Mouse (Mus musculus) midbrain, embryonic 14.5 days (tissue): ENCODE measurements at regions not wholly inside any gene's neighbourhood (a gene's known extent, or its start where the extent isn't known, plus 50 kb on each side); places are given as distances from the start of the nearest gene placed in this dataset.
A peak's percentile ranks its signal among the peaks of the same experiment; 100 is the strongest.

ENCODE experiments used
- ATAC-seq: fragments of 200-750 bp; cut with Nextera tagmentation; 2 replicates; pipeline ENCODE4 v1.8.0; 2017; ENCODE audit warnings: moderate number of reproducible peaks, moderate library complexity; ENCODE audit not compliant: low FRiP score, low TSS enrichment
- DNase-seq: peaks from one replicate; pipeline ENCODE4 v3.0.0-alpha.2; 2015
- H3K27ac ChIP-seq: fragments of 300-500 bp; sonication (generic); replicated peaks from 2 replicates; pipeline ENCODE4 v1.5.1; 2014; ENCODE audit warnings: mild to moderate bottlenecking, low read depth, low read length, moderate library complexity
- H3K27me3 ChIP-seq: fragments of 300-500 bp; sonication (generic); 2 replicates; pipeline ENCODE4 v1.6.1; 2014; ENCODE audit warnings: low read length, control low read depth, mixed read lengths; ENCODE audit not compliant: control insufficient read depth, insufficient read depth
- H3K36me3 ChIP-seq: fragments of 300-500 bp; sonication (generic); 2 replicates; pipeline ENCODE4 v1.6.1; 2014; ENCODE audit warnings: low read length, control low read depth; ENCODE audit not compliant: control insufficient read depth, insufficient read depth
- H3K4me1 ChIP-seq: fragments of 300-500 bp; sonication (generic); 2 replicates; pipeline ENCODE4 v1.6.1; 2014; ENCODE audit warnings: mild to moderate bottlenecking, antibody characterized with exemption, low read length, control low read depth; ENCODE audit not compliant: control insufficient read depth, insufficient read depth
- H3K4me2 ChIP-seq: fragments of 300-500 bp; sonication (generic); 2 replicates; pipeline ENCODE4 v1.6.1; 2014; ENCODE audit warnings: mild to moderate bottlenecking, low read length, moderate library complexity
- H3K4me3 ChIP-seq: fragments of 300-500 bp; sonication (generic); replicated peaks from 2 replicates; pipeline ENCODE4 v1.5.1; 2014; ENCODE audit warnings: low read depth, low read length
- H3K9ac ChIP-seq: fragments of 300-500 bp; sonication (generic); replicated peaks from 2 replicates; pipeline ENCODE4 v1.6.1; 2014; ENCODE audit warnings: mild to moderate bottlenecking, low read length, moderate library complexity
- H3K9me3 ChIP-seq: fragments of 300-500 bp; sonication (generic); 2 replicates; pipeline ENCODE4 v1.6.1; 2016; ENCODE audit warnings: low read length, control low read depth, mixed read lengths; ENCODE audit not compliant: control insufficient read depth
- WGBS: fragments of 180-500 bp; shearing (Covaris S2); extraction: QIAGEN DNeasy Blood & Tissue Kit; methylation state at CpG from one replicate; pipeline ENCODE4 v1.1.7; 2014; 5-methylcytosine and 5-hydroxymethylcytosine counted together

DNA sequence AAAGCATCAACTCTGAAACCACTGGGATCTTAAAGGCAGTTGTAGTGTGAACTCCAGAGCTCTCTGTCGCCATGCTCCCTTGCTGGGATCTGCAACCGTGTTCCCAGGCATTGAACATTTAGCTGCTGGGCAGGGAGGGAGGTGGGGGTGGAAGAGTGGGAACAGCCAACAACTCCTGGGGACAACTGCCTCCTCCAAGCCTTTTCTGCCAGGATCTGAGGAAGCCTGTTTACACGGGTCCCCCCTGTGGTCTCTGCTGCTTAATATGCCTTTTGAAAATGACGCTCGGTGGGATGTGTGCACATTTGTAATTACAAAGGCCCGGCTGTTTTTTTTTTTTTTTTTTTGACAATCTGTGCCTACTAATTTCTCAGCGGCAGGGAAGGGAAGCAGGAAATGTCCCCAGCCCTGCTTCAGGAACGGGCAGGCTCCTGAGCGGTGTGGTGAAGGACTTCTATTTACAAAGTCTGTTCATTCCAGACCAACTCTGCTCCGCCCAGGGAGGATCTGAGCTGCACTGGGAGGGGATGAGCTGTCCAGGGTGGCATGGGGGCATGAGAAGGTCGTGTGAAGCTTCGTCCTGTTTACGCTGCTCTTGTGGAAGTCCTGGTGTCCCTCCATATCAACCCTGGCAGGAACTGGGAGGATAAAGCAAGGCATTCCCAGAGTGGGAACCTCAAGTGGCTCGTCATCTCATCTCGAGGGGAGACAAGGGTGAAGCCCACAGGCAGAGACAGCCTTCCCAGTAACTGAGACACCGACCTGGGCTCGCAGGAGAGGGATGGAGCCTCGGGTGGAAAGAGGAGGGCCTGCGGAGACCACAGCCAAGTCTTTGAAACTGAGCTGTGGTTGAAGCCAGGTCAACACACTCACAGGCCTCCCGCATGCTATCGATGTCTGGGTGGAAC, 465.0 kb upstream of the Zmiz1 start:
- WGBS: 32% methylated on average over 21 of the region's 21 CpGs
- Histone ChIP-seq H3K27me3 (no peaks in the 10 kb centered on the region), H3K36me3 (no peaks in the 10 kb centered on the region), H3K4me1 (peaks cover 49% of the 10 kb centered on the region), H3K4me3 (no peak overlapping the region), H3K9me3 (0 out of 2 replicates have a peak, but pooled peaks cover 3% of the 10 kb centered on the region), H3K9ac (no peak overlapping the region), H3K4me2 (peak overlapping the region; percentile 27; the same call in 1 of the 2 replicates), H3K27ac (peak overlapping the region; percentile 74)
- DNase-seq: peak; percentile 79
- ATAC-seq: peak; percentile 44; the same call in 1 of the 2 replicates

DNA sequence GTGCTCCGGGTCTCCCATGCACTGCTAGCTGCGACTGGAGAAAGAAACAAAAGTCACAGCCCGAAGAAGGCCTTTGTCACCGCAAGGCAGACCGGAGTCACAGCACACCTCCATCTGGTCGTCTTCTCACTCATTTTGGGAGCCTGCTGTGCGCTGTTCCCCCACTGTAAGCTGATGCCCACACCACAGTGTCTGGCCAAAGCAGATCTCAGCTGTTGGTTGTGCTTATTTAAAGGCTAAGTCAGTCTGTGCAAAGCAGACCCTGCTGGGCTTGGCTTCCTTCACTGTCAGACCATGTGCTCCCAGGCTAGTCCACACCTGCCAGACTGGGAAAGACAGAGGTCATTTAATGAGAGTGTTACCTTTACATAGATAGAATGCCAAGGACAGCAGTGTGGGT, 463.8 kb upstream of the Zmiz1 start:
- Histone ChIP-seq H3K4me3 (no peak overlapping the region), H3K4me2 (no peak overlapping the region), H3K4me1 (peaks cover 49% of the 10 kb centered on the region), H3K9ac (no peak overlapping the region), H3K27ac (peak overlapping the region; percentile 74; the same call in 1 of the 2 replicates), H3K27me3 (no peaks in the 10 kb centered on the region), H3K9me3 (0 out of 2 replicates have a peak, but pooled peaks cover 3% of the 10 kb centered on the region), H3K36me3 (no peaks in the 10 kb centered on the region)
- ATAC-seq (no peak), DNase-seq (no peak)
- WGBS: 56% methylated on average over 7 of the region's 7 CpGs

DNA sequence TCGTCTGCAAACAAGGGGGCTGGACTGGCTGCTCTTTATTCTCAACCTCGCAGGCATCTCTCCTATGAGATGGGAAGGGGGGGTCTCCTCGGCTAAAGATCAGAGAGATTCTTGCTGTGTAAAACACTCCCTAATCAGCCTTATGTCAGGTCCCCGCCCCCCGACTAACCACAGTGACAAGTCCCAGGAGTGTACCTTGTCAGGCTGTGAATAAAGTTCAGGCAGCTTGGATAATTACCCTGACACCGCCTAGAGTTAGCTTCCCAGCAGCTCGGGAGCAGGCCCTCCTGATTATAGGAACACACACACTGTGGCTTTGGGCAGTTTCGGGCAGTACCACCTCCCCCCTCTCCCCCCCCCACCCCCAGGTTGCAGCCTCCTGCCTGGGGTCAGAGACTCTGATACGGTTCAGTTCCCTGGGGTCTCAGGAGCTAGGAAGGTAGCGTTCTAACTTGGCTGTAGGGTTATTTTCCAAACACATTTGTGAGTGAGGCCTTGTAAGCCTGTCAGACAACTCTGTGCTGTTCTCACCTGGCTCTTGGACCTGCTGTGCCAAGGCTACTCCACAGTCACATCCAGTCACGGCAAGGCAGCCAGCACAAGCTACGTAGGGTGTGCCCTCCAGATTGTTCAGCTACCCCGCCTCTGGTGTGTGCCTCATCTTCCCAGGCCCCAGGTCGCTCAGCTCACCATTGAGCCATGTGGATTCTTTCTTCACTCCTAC, 461.0 kb upstream of the Zmiz1 start:
- peak overlapping the region; percentile 63 for H3K27ac ChIP-seq
- H3K4me3 ChIP-seq: no peak overlapping the region
- ATAC-seq: peak; percentile 70
- 12% methylated on average over 14 of the region's 14 CpGs for WGBS
- H3K4me1 ChIP-seq: peaks cover 47% of the 10 kb centered on the region
- H3K9me3 ChIP-seq: no peaks in the 10 kb centered on the region
- peak; percentile 74 for DNase-seq
- H3K9ac ChIP-seq: no peak overlapping the region
- no peaks in the 10 kb centered on the region for H3K27me3 ChIP-seq
- no peaks in the 10 kb centered on the region for H3K36me3 ChIP-seq
- H3K4me2 ChIP-seq: no peak overlapping the region

DNA sequence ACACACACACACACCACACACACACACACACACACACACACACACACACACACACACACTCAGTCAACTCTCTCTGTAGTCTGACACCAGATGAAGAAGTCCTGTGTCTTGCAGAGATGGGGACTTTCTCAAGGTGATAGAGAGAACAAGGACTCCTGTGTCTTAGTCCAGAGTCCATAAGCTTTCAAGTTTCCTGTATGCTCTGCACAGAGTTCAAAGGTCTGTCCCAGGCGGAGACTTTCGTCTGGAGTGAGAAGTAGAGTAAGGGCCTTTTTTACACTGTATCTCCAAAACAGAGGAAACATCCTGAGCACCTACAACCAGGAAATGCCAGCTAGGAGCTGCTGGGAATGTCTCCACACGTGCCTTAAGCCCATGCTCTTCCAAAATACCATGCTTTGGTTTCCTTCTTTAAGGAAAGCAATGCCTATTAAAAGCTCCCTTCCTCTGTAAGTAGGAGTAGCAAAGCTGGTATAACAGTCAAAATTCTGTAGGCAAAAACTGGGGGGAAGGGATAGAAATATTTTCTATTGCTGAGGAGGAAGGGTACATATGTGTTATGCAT, 459.9 kb upstream of the Zmiz1 start:
- H3K9ac ChIP-seq: no peak overlapping the region
- peaks cover 36% of the 10 kb centered on the region for H3K4me1 ChIP-seq
- H3K27me3 ChIP-seq: no peaks in the 10 kb centered on the region
- WGBS: 70% methylated on average over 3 of the region's 3 CpGs
- no peaks in the 10 kb centered on the region for H3K9me3 ChIP-seq
- ATAC-seq (no peak), DNase-seq (no peak)
- no peak overlapping the region for H3K4me2 ChIP-seq
- H3K4me3 ChIP-seq: no peak overlapping the region
- no peak overlapping the region for H3K27ac ChIP-seq
- no peaks in the 10 kb centered on the region for H3K36me3 ChIP-seq

DNA sequence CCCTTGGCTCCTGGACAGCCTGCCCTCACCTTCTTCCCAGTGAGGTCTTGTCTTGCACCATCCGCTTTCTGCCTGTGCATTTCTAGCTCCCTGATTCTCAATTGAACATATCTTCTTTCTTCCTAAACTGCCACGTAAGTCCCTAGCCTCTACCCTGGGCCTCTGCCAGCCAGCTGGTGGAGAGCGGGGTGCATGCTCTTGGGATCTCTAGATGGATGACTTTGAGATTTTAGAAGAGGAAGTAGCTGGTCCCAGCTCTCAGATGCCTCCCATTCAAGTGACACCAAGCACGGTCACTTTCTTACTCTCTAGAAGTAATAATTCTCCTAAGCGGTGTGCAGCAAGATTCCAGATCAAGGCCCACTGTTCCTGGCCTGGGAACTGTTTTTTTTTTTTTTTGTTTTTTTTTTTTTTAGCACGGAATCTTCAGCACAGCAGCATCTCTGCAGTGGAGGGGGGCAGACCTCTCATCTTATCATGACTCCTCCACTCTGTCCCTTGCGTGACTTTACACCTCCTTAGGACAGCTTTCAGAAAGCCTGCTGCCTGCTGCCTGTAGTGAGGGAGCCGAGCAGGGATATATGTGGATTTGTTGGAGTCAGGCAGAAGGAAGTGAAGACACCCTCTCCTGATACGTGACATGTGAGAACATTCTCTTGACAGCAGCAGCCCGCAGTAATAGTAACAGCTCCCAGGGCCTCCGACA, 453.6 kb upstream of the Zmiz1 start:
- no peak overlapping the region for H3K4me2 ChIP-seq
- H3K4me3 ChIP-seq: no peak overlapping the region
- 0 out of 2 replicates have a peak, but pooled peaks cover 3% of the 10 kb centered on the region for H3K9me3 ChIP-seq
- H3K27me3 ChIP-seq: no peaks in the 10 kb centered on the region
- H3K36me3 ChIP-seq: no peaks in the 10 kb centered on the region
- WGBS: 81% methylated on average over 11 of the region's 11 CpGs
- no peak overlapping the region for H3K27ac ChIP-seq
- H3K9ac ChIP-seq: no peak overlapping the region
- DNase-seq: no peak
- ATAC-seq: no peak
- no peaks in the 10 kb centered on the region for H3K4me1 ChIP-seq

DNA sequence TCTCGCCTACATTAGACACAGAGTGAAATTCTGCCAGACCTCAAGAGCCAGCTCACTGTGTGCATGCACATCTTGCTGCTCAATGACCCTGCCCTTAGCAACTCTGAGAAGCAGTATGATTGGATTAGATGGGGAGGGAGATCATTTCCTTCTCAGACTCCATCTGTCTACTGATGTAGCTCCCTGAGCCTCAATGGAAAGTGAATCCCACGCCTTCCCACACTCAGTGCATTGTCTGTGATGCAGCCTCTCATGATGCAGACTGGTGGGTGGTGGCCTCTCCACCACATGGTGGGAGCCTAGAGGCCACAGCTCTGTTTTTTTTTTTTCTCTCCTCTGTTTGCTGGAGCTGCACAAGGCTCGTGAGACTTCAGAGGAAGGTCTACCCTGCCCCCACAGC, 447.1 kb upstream of the Zmiz1 start:
- Histone ChIP-seq H3K4me1 (peaks cover 22% of the 10 kb centered on the region), H3K4me2 (no peak overlapping the region), H3K9me3 (0 out of 2 replicates have a peak, but pooled peaks cover 3% of the 10 kb centered on the region), H3K27me3 (no peaks in the 10 kb centered on the region), H3K27ac (no peak overlapping the region), H3K36me3 (no peaks in the 10 kb centered on the region), H3K4me3 (no peak overlapping the region), H3K9ac (no peak overlapping the region)
- DNase-seq: no peak
- 70% methylated on average over 3 of the region's 3 CpGs for WGBS
- no peak for ATAC-seq

DNA sequence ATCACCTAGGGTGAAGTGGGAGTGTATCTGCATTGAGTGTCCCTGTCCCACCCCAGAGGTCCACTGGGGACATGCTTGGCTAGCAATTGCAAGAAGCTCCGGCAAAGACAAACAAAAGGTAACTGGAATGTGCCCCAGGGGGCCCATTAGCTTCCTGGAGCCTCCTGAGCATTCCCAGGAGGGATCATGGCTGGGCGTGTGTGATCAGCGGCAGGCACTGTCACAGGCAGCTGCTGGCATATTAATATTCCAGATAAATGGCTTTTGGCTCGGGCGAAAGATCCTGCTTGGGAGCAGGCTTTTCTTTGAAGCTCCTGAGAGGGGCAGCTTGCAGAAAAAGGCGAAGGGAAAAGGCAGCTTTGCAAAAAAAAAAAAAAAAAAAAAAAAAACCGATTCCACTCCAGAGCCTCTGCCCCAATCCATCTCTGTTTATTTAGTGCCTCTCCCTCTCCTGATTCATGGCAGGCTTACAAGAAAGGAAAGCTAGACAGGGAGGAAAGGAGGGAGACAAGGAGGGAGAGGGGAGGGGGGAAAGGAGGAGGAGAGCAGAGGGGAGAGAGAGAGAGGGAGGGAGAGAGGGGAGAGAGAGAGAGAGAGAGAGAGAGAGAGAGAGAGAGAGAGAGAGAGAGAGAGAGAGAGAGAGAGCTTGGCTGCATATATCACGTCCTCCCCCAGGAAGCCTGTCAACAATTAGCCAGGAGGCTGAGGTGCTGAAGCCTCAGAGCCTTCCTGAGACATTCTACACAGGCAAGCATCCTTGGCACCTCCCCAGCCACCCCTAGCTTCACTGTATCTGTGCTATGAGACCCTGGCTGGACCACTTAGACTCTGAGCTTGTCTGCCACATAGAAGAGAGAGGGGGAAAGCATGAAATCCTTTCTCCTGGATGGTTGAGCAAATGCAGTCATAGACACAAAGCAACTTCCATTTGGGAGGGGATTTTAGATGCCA, 443.4 kb upstream of the Zmiz1 start:
- Histone ChIP-seq H3K27ac (peak overlapping the region; percentile 98), H3K4me3 (no peak overlapping the region; the same call in 1 of the 2 replicates), H3K27me3 (no peaks in the 10 kb centered on the region), H3K4me2 (peak overlapping the region; percentile 41), H3K36me3 (no peaks in the 10 kb centered on the region), H3K4me1 (peaks cover 23% of the 10 kb centered on the region), H3K9ac (peak overlapping the region; percentile 45; the same call in 1 of the 2 replicates), H3K9me3 (no peaks in the 10 kb centered on the region)
- DNase-seq: peak; percentile 89
- peak; percentile 73 for ATAC-seq
- WGBS: under 1% methylated on average over 8 of the region's 8 CpGs
